Mouse (Mus musculus) bone marrow, adult 2 months (tissue): Measurements from ENCODE around the gene Slc38a9. TPM values are rescaled to one million over a fixed set of nuclear protein-coding genes. Genes with fewer than 3 reads are reported as not detected.

Experiments used
- H3K27ac ChIP-seq: fragments of 200-500 bp; 2 replicates; pipeline ENCODE4 v1.5.1; 2012; ENCODE audit warnings: low read depth, mild to moderate bottlenecking, control low read depth, inconsistent platforms, low read length; ENCODE audit not compliant: control insufficient read depth, poor library complexity, insufficient read depth
- H3K4me1 ChIP-seq: fragments of 200-500 bp; 2 replicates; pipeline ENCODE4 v1.6.1; 2011; ENCODE audit warnings: low read length; ENCODE audit not compliant: control insufficient read depth, insufficient read depth
- H3K4me3 ChIP-seq: fragments of 200-500 bp; replicated peaks from 2 replicates; pipeline ENCODE3; 2011; ENCODE audit warnings: mild to moderate bottlenecking, low read depth, low read length, control low read depth; ENCODE audit not compliant: control insufficient read depth
- CTCF ChIP-seq: fragments of 200-500 bp; IDR thresholded peaks from 2 replicates; pipeline ENCODE4 v1.5.1; 2011; ENCODE audit warnings: low read length, control low read depth; ENCODE audit not compliant: control insufficient read depth, insufficient read depth
- POLR2A ChIP-seq: fragments of 200-500 bp; IDR thresholded peaks from 2 replicates; pipeline ENCODE4 v1.6.1; 2011; ENCODE audit warnings: low read depth, mild to moderate bottlenecking, control low read depth, low read length, borderline replicate concordance; ENCODE audit not compliant: control insufficient read depth
- WGBS: fragments of 180-500 bp; shearing (Covaris S2); methylation state at CpG from one replicate; pipeline ENCODE4 v1.1.7; 2018; 5-methylcytosine and 5-hydroxymethylcytosine counted together
- polyA plus RNA-seq: library from polyadenylated mRNA; stranded (reverse); fragments of >200 nt; gene quantifications from 2 replicates; pipeline ENCODE4 v1.2.4, GENCODE M21; 2011; ENCODE audit warnings: low replicate concordance; ENCODE audit not compliant: missing spikeins, insufficient read depth, insufficient read length

Gene Slc38a9
- polyA plus RNA-seq, 1 experiment: 32.9 TPM

GRCm38 (mm10) chr13:112745936-112746694, 85.6 kb downstream of the Slc38a9 start:
- Histone ChIP-seq H3K4me1 (peaks cover 5% of the 10 kb centered on the region; the same call in 1 of the 2 replicates), H3K27ac (peak overlapping the region; percentile 96)

GRCm38 (mm10) chr13:112746695-112747055, 86.1 kb downstream of the Slc38a9 start:
- 85% methylated on average over 10 of the region's 10 CpGs for WGBS
- Histone ChIP-seq H3K4me3 (no peak overlapping the region), H3K4me1 (peaks cover 6% of the 10 kb centered on the region; the same call in 1 of the 2 replicates), H3K27ac (peak overlapping the region; percentile 96)
- TF ChIP-seq CTCF: no peak
- no peak for TF ChIP-seq POLR2A

More at GRCm38 (mm10) chr13:112745936-112746694, 85.6 kb downstream of the Slc38a9 start:
- no peak overlapping the region for H3K4me3 ChIP-seq
- no peak for TF ChIP-seq CTCF
- no peak for TF ChIP-seq POLR2A
- 85% methylated on average over 5 of the region's 5 CpGs for WGBS

GRCm38 (mm10) chr13:112747808-112748430, 87.4 kb downstream of the Slc38a9 start:
- Histone ChIP-seq H3K4me3 (no peak overlapping the region), H3K4me1 (peaks cover 6% of the 10 kb centered on the region; the same call in 1 of the 2 replicates), H3K27ac (peak overlapping the region; percentile 97)
- TF ChIP-seq POLR2A: no peak
- no peak for TF ChIP-seq CTCF
- WGBS: 50% methylated on average over 6 of the region's 6 CpGs

- 88% methylated on average over 11 of the region's 11 CpGs for WGBS
- Histone ChIP-seq H3K27ac (peak overlapping the region; percentile 42), H3K4me3 (no peak overlapping the region), H3K4me1 (peaks cover 6% of the 10 kb centered on the region; the same call in 1 of the 2 replicates)
- TF ChIP-seq CTCF: no peak
- no peak for TF ChIP-seq POLR2A
Measured at GRCm38 (mm10) chr13:112748808-112749510, 88.4 kb downstream of the Slc38a9 start.

GRCm38 (mm10) chr13:112749881-112750280, 89.3 kb downstream of the Slc38a9 start:
- WGBS: 86% methylated on average over 2 of the region's 2 CpGs
- H3K4me1 ChIP-seq: peaks cover 6% of the 10 kb centered on the region; the same call in 1 of the 2 replicates
- H3K27ac ChIP-seq: no peak overlapping the region; the same call in 1 of the 2 replicates
- TF ChIP-seq POLR2A: no peak
- no peak for TF ChIP-seq CTCF
- no peak overlapping the region for H3K4me3 ChIP-seq

GRCm38 (mm10) chr13:112751454-112752308, 91.1 kb downstream of the Slc38a9 start:
- TF ChIP-seq POLR2A (0 out of 2 replicates have a peak, but pooled peaks have one; percentile 25), CTCF (no peak)
- WGBS: 10% methylated on average over 18 of the region's 18 CpGs
- no peak overlapping the region for H3K4me3 ChIP-seq
- peak overlapping the region; percentile 58 for H3K27ac ChIP-seq
- H3K4me1 ChIP-seq: peaks cover 6% of the 10 kb centered on the region; the same call in 1 of the 2 replicates

GRCm38 (mm10) chr13:112752309-112752975, 91.9 kb downstream of the Slc38a9 start:
- Histone ChIP-seq H3K4me3 (no peak overlapping the region), H3K4me1 (peaks cover 5% of the 10 kb centered on the region; the same call in 1 of the 2 replicates), H3K27ac (no peak overlapping the region)
- no peak for TF ChIP-seq POLR2A
- 47% methylated on average over 11 of the region's 11 CpGs for WGBS
